Mouse (Mus musculus) C2C12 (cell line): Measurements from ENCODE around the gene Taf8. TPM values are rescaled to one million over a fixed set of nuclear protein-coding genes. Genes with fewer than 3 reads are reported as not detected.

Experiments
- H3K27me3 ChIP-seq: one replicate; pipeline ENCODE4 v1.6.1; 2011; ENCODE audit not compliant: control insufficient read depth, insufficient read depth, insufficient read length
- H3K36me3 ChIP-seq: one replicate; pipeline ENCODE4 v1.6.1; 2011; ENCODE audit not compliant: control insufficient read depth, insufficient read depth
- H3K4me3 ChIP-seq: one replicate; pipeline ENCODE4 v1.5.1; 2011; ENCODE audit warnings: mild to moderate bottlenecking, control low read depth; ENCODE audit not compliant: poor library complexity, insufficient read depth, severe bottlenecking
- H3K79me2 ChIP-seq: one replicate; pipeline ENCODE4 v1.6.1; 2011; ENCODE audit not compliant: control insufficient read depth, insufficient read depth
- H3K79me3 ChIP-seq: one replicate; pipeline ENCODE4 v1.6.1; 2011; ENCODE audit warnings: low read depth, control low read depth
- H3ac ChIP-seq: one replicate; pipeline ENCODE3; 2011; ENCODE audit warnings: low read depth; ENCODE audit not compliant: control insufficient read depth, insufficient read length
- CEBPB ChIP-seq: IDR thresholded peaks from one replicate; pipeline ENCODE4 v1.6.1; 2011; ENCODE audit warnings: low read depth, mild to moderate bottlenecking, control low read depth, moderate library complexity
- CTCF ChIP-seq: IDR thresholded peaks from one replicate; pipeline ENCODE4 v1.5.1; 2011; ENCODE audit not compliant: control insufficient read depth, insufficient read depth, insufficient read length
- FOSL1 ChIP-seq: IDR thresholded peaks from one replicate; pipeline ENCODE4 v1.8.0; 2011; ENCODE audit warnings: mild to moderate bottlenecking, low read length; ENCODE audit not compliant: poor library complexity, insufficient read depth, severe bottlenecking
- MAX ChIP-seq: IDR thresholded peaks from one replicate; pipeline ENCODE4 v1.6.1; 2011; ENCODE audit warnings: mild to moderate bottlenecking, control low read depth
- MYOD1 ChIP-seq: IDR thresholded peaks from one replicate; pipeline ENCODE4 v1.6.1; 2011; ENCODE audit warnings: low read depth; ENCODE audit not compliant: control insufficient read depth, insufficient read length
- MYOG ChIP-seq: IDR thresholded peaks from one replicate; pipeline ENCODE4 v1.6.1; 2011; ENCODE audit not compliant: control insufficient read depth, insufficient read length; ENCODE audit errors: extremely low read depth
- USF1 ChIP-seq: IDR thresholded peaks from one replicate; pipeline ENCODE4 v1.6.1; 2011; ENCODE audit warnings: low read depth, mild to moderate bottlenecking, control low read depth, moderate library complexity
- polyA plus RNA-seq: library from polyadenylated mRNA; unstranded; fragments of >200 nt; fragmentation: generic; extraction: Trizol; gene quantifications from one replicate; pipeline ENCODE4 v1.2.1, GENCODE M21; 2012; ENCODE audit warnings: missing spikeins

Gene Taf8
- polyA plus RNA-seq, 1 experiment: 12.2 TPM

- no peak overlapping the region for H3ac ChIP-seq
- no peaks in the 10 kb centered on the region for H3K36me3 ChIP-seq
- no peak overlapping the region for H3K4me3 ChIP-seq
- H3K79me2 ChIP-seq: no peaks in the 10 kb centered on the region
- TF ChIP-seq FOSL1 (no peak), CTCF (no peak), CEBPB (no peak), MAX (no peak), MYOG (no peak), MYOD1 (no peak)
- H3K27me3 ChIP-seq: no peaks in the 10 kb centered on the region
- H3K79me3 ChIP-seq: no peaks in the 10 kb centered on the region
These were observed 26.4 kb downstream of the Taf8 start for GRCm38 (mm10) chr17:47475714-47476113.

- Histone ChIP-seq H3K79me3 (no peaks in the 10 kb centered on the region), H3ac (no peak overlapping the region), H3K36me3 (no peaks in the 10 kb centered on the region), H3K4me3 (no peak overlapping the region), H3K79me2 (no peaks in the 10 kb centered on the region), H3K27me3 (no peaks in the 10 kb centered on the region)
- no peak for TF ChIP-seq MAX
- TF ChIP-seq USF1: no peak
- TF ChIP-seq CEBPB: no peak
- no peak for TF ChIP-seq FOSL1
- TF ChIP-seq CTCF: no peak
- no peak for TF ChIP-seq MYOG
- no peak for TF ChIP-seq MYOD1
These were observed 26.9 kb downstream of the Taf8 start for GRCm38 (mm10) chr17:47475181-47475580.

- TF ChIP-seq USF1: no peak
- no peak for TF ChIP-seq MYOD1
- no peak for TF ChIP-seq FOSL1
- no peak for TF ChIP-seq MYOG
- no peak for TF ChIP-seq MAX
- TF ChIP-seq CEBPB: no peak
- no peak for TF ChIP-seq CTCF
- H3K27me3 ChIP-seq: no peaks in the 10 kb centered on the region
- H3K4me3 ChIP-seq: no peak overlapping the region
- H3K79me3 ChIP-seq: no peaks in the 10 kb centered on the region
- no peaks in the 10 kb centered on the region for H3K36me3 ChIP-seq
- no peak overlapping the region for H3ac ChIP-seq
- H3K79me2 ChIP-seq: no peaks in the 10 kb centered on the region
These were observed 27.8 kb downstream of the Taf8 start for GRCm38 (mm10) chr17:47474250-47474649.

GRCm38 (mm10) chr17:47473434-47473974 is 28.6 kb downstream of the Taf8 start:
- no peak for TF ChIP-seq MYOG
- TF ChIP-seq MAX: no peak
- TF ChIP-seq CTCF: peak; percentile 95
- Histone ChIP-seq H3K27me3 (no peaks in the 10 kb centered on the region), H3K36me3 (no peaks in the 10 kb centered on the region), H3K79me2 (no peaks in the 10 kb centered on the region), H3ac (no peak overlapping the region), H3K79me3 (no peaks in the 10 kb centered on the region), H3K4me3 (no peak overlapping the region)

- Histone ChIP-seq H3ac (no peak overlapping the region), H3K36me3 (no peaks in the 10 kb centered on the region), H3K27me3 (peaks cover 4% of the 10 kb centered on the region), H3K79me3 (no peaks in the 10 kb centered on the region), H3K4me3 (no peak overlapping the region), H3K79me2 (no peaks in the 10 kb centered on the region)
- no peak for TF ChIP-seq MYOD1
- no peak for TF ChIP-seq CEBPB
- no peak for TF ChIP-seq USF1
- no peak for TF ChIP-seq CTCF
- no peak for TF ChIP-seq MAX
- no peak for TF ChIP-seq MYOG
- TF ChIP-seq FOSL1: no peak
These were observed 29.4 kb downstream of the Taf8 start for GRCm38 (mm10) chr17:47472435-47473350.

- Histone ChIP-seq H3ac (no peak overlapping the region), H3K36me3 (no peaks in the 10 kb centered on the region), H3K4me3 (no peak overlapping the region), H3K79me2 (no peaks in the 10 kb centered on the region), H3K79me3 (no peaks in the 10 kb centered on the region), H3K27me3 (peaks cover 19% of the 10 kb centered on the region)
- TF ChIP-seq MYOG (no peak), USF1 (no peak), FOSL1 (no peak), MAX (no peak), CEBPB (no peak), CTCF (no peak), MYOD1 (no peak)
These were observed 31.4 kb downstream of the Taf8 start for GRCm38 (mm10) chr17:47470686-47471085.
